Mouse (Mus musculus) spleen, adult 2 months (tissue): ENCODE results near the gene Ddx39.

Experiments
- CTCF ChIP-seq: fragments of 200-500 bp; IDR thresholded peaks from 2 replicates; pipeline ENCODE4 v1.5.1; 2011; ENCODE audit warnings: mild to moderate bottlenecking, inconsistent platforms; ENCODE audit not compliant: insufficient read depth, insufficient read length, insufficient replicate concordance; ENCODE audit errors: extremely low read depth
- POLR2A ChIP-seq: fragments of 200-500 bp; IDR thresholded peaks from 2 replicates; pipeline ENCODE4 v1.6.1; 2011; ENCODE audit warnings: low read depth, low read length, inconsistent platforms

GRCm38 (mm10) chr8:83744070-83744469 is 29.1 kb downstream of the Ddx39 start:
- no peak for TF ChIP-seq CTCF
- no peak for TF ChIP-seq POLR2A
